Mouse (Mus musculus) B cell, adult 62 days (primary cell): Measurements from ENCODE around the gene Clrn3. TPM values are rescaled to one million over a fixed set of nuclear protein-coding genes. Genes with fewer than 3 reads are reported as not detected.

Experiments
- total RNA-seq: library from RNA; stranded (reverse); gene quantifications from 4 replicates; pipeline ENCODE4 v1.2.4, GENCODE M21; 2023

Clrn3 gene
- not detected in 4 replicates for total RNA-seq

DNA sequence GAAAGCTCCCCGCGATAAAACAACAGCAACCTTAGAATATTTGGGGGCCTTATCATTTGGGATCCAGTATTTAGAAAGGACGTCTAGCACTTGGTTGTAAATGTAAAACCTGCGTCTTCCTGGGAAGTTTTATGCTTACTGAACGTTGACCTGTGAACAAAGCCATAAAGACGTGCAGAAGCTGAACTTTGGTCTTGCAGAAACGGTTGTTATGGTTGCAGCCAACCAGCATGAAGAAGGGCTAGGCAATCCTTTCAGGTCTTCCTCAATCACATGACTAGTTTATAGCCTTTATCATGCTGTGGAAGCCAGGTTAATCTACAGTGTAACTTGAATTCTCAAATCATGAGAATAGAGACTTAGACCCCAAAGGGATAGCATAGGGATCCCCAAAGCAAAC is at the start of gene Clrn3:
TSS of gene Clrn3 (minus strand) at position 140 of the 400 bp plus-strand sequence.

DNA sequence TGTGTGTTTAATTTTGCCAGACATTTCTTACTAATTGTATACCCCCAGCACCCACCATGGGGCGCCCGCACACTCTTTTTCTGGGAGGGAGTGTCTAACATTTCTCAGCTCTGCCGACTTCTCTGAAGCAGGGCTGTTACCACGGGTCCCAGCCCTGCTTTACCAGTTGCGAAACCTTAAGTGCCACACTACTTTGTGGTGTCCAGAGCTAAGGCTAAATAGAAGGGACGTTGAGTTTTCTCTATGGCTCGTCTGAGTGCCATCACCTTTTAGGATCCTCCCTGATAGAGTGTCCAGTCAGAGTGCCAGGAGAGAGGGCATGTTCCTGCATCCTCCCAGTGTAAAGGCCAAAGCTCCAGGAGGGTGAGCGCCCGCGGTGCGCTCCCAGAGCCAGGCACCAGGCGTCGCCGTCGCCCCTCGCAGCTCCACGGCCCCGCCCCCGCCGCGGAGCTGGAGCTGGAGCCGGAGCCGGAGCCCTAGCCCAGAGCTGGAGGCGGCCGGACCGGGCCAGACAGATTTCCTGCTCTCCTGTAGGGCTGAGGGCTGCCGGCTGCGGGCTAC is 9.0 kb upstream of the Clrn3 start, which contains the start of gene Ptpre:
TSS of gene Ptpre (plus strand) at position 141 of the 561 bp plus-strand sequence.

Other genes with a start within 250 kb of the Clrn3 start
- not detected in 4 replicates for gene Foxi2, start 118.3 kb downstream of the Clrn3 start, total RNA-seq
- 14.8 to 17.4 TPM (median 15.8 TPM) in 4 replicates for gene Ptpre, start 8.8 kb upstream of the Clrn3 start, total RNA-seq
- gene Mki67, start 187.7 kb upstream of the Clrn3 start, total RNA-seq: 4.1 to 7.2 TPM (median 5.4 TPM) in 4 replicates